Mouse (Mus musculus) C2C12 (cell line): ENCODE measurements at regions not wholly inside any gene's neighbourhood (a gene's known extent, or its start where the extent isn't known, plus 50 kb on each side); places are given as distances from the start of the nearest gene placed in this dataset.

Source experiments
- CEBPB ChIP-seq: IDR thresholded peaks from one replicate; pipeline ENCODE4 v1.6.1; 2011; ENCODE audit warnings: low read depth, mild to moderate bottlenecking, control low read depth, moderate library complexity
- CTCF ChIP-seq: IDR thresholded peaks from one replicate; pipeline ENCODE4 v1.5.1; 2011; ENCODE audit not compliant: control insufficient read depth, insufficient read depth, insufficient read length
- FOSL1 ChIP-seq: IDR thresholded peaks from one replicate; pipeline ENCODE4 v1.8.0; 2011; ENCODE audit warnings: mild to moderate bottlenecking, low read length; ENCODE audit not compliant: poor library complexity, insufficient read depth, severe bottlenecking
- MAX ChIP-seq: IDR thresholded peaks from one replicate; pipeline ENCODE4 v1.6.1; 2011; ENCODE audit warnings: mild to moderate bottlenecking, control low read depth
- MYOG ChIP-seq: IDR thresholded peaks from one replicate; pipeline ENCODE4 v1.6.1; 2011; ENCODE audit not compliant: control insufficient read depth, insufficient read length; ENCODE audit errors: extremely low read depth
- USF1 ChIP-seq: IDR thresholded peaks from one replicate; pipeline ENCODE4 v1.6.1; 2011; ENCODE audit warnings: low read depth, mild to moderate bottlenecking, control low read depth, moderate library complexity

GRCm38 (mm10) chr5:101345406-101345805 is 319.4 kb downstream of the Nkx6-1 start:
- TF ChIP-seq CTCF (no peak), CEBPB (no peak), FOSL1 (no peak), MAX (no peak), MYOG (no peak), USF1 (no peak)
